Mouse (Mus musculus): ENCODE data around the gene Sipa1l2.
"Not testable (repeated sequence)": the region's sequence is repeated elsewhere in the genome, so short reads cannot be mapped to it uniquely, and the experiment has no call there.

- TF ChIP-seq CTCF (IDR thresholded peaks at IDR 0.05; ENCODE audit: control insufficient read depth, insufficient read depth, insufficient read length); MYOD1 (IDR thresholded peaks at IDR 0.05; ENCODE audit: control insufficient read depth, insufficient read length, low read depth); MAX (IDR thresholded peaks at IDR 0.05): not testable (repeated sequence)
Observed at GRCm38 (mm10) chr8:125395682-125396081, 173.9 kb downstream of the Sipa1l2 start.
